Mouse (Mus musculus) thymus, adult 2 months (tissue): ENCODE data around the gene Cnot6l.

Source experiments
- CTCF ChIP-seq: fragments of 200-500 bp; IDR thresholded peaks from 2 replicates; pipeline ENCODE4 v1.5.1; 2012; ENCODE audit warnings: mild to moderate bottlenecking, control low read depth, low read length, moderate library complexity, borderline replicate concordance; ENCODE audit not compliant: control insufficient read depth, poor library complexity, insufficient read depth; ENCODE audit errors: extremely low read depth
- POLR2A ChIP-seq: fragments of 200-500 bp; IDR thresholded peaks from 2 replicates; pipeline ENCODE4 v1.6.1; 2012; ENCODE audit warnings: mild to moderate bottlenecking, low read length, control low read depth, moderate library complexity; ENCODE audit not compliant: control insufficient read depth, poor library complexity, insufficient read depth; ENCODE audit errors: extremely low read depth

DNA sequence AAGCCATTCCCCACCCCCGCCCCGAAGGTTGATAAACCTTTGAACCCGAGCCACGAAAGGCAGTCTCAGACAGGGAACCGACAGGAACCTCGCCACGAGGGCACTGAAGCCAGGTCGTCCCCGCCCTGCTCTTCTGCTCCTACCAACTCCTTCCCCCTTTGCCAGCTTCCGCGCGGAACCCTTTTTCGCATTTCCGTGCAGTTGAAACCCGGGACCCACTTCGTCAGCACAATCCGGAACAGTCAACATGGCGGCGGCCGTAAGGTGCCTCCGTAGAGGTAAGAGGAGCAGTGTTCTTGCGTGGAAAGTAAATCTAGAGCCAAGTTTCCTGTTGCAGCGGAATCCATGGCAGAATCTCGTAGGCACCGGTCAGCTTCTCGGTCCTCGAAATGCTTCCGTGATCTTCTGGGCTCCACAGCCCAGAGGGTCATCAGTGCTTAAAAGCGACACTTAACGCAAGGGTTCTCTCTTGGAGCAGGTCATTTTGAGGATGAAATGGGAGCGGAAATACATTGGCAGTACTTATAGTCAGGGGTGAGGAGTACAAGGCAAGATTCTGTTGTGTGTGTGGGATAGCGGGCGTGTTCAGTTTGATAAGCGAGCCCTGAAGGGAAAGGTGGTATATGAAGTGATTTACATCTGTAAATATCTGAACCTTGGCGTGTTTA is 46.1 kb upstream of the Cnot6l start:
- no peak for TF ChIP-seq CTCF
- TF ChIP-seq POLR2A: peak; percentile 92
